Mouse (Mus musculus): Measurements from ENCODE around the gene Ano6. TPM values are rescaled to one million over a fixed set of nuclear protein-coding genes. Genes with fewer than 3 reads are reported as not detected.

Ano6 gene
- polyA plus RNA-seq, 1 experiment from 2014 or later, result 66.2 TPM

GRCm38 (mm10) chr15:95798266-95798665 lies 7.6 kb downstream of the Ano6 start:
- 92% methylated on average over 7 of the region's 7 CpGs for WGBS
- no peak overlapping the region for H3K4me3 ChIP-seq (ENCODE audit: low read depth, low read length)

GRCm38 (mm10) chr15:95799632-95800031 lies 9.0 kb downstream of the Ano6 start:
- DNase-seq (ENCODE audit: low spot score) (no peak), ATAC-seq (replicated peaks; ENCODE audit: low FRiP score, low TSS enrichment, low read depth) (no peak)
- peaks cover 23% of the 10 kb centered on the region for H3K4me1 ChIP-seq (replicated peaks; ENCODE audit: control insufficient read depth, insufficient read depth, low read length)
- WGBS, result 94% methylated on average over 5 of the region's 5 CpGs
- no peak overlapping the region for H3K27ac ChIP-seq (ENCODE audit: low read depth)
- H3K9me3 ChIP-seq (ENCODE audit: control insufficient read depth, low read length), result no peaks in the 10 kb centered on the region
- no peak overlapping the region for H3K4me3 ChIP-seq (ENCODE audit: low read depth, low read length)
- H3K36me3 ChIP-seq (ENCODE audit: control insufficient read depth, insufficient read depth, low read length), result peaks cover 3% of the 10 kb centered on the region; the same call in 1 of the 2 replicates
- H3K27me3 ChIP-seq (replicated peaks; ENCODE audit: control insufficient read depth, insufficient read depth, low read length), result no peaks in the 10 kb centered on the region
- H3K9ac ChIP-seq (ENCODE audit: low read length), result no peak overlapping the region
- H3K4me2 ChIP-seq (ENCODE audit: low read length), result no peak overlapping the region

More at GRCm38 (mm10) chr15:95798266-95798665, 7.6 kb downstream of the Ano6 start:
- H3K27me3 ChIP-seq (replicated peaks; ENCODE audit: control insufficient read depth, insufficient read depth, low read length), result no peaks in the 10 kb centered on the region
- no peak overlapping the region for H3K9ac ChIP-seq (ENCODE audit: low read length)
- no peak overlapping the region for H3K27ac ChIP-seq (ENCODE audit: low read depth)
- peaks cover 25% of the 10 kb centered on the region for H3K4me1 ChIP-seq (replicated peaks; ENCODE audit: control insufficient read depth, insufficient read depth, low read length)
- H3K9me3 ChIP-seq (ENCODE audit: control insufficient read depth, low read length), result no peaks in the 10 kb centered on the region
- peaks cover 3% of the 10 kb centered on the region; the same call in 1 of the 2 replicates for H3K36me3 ChIP-seq (ENCODE audit: control insufficient read depth, insufficient read depth, low read length)
- DNase-seq (ENCODE audit: low spot score), result no peak
- no peak for ATAC-seq (replicated peaks; ENCODE audit: low FRiP score, low TSS enrichment, low read depth)
- no peak overlapping the region for H3K4me2 ChIP-seq (ENCODE audit: low read length)

GRCm38 (mm10) chr15:95800051-95800450 lies 9.4 kb downstream of the Ano6 start:
- DNase-seq (ENCODE audit: low spot score), result no peak
- ATAC-seq (replicated peaks; ENCODE audit: low FRiP score, low TSS enrichment, low read depth), result no peak
- Histone ChIP-seq H3K4me1 (replicated peaks; ENCODE audit: control insufficient read depth, insufficient read depth, low read length) (peaks cover 27% of the 10 kb centered on the region), H3K9ac (ENCODE audit: low read length) (no peak overlapping the region), H3K9me3 (ENCODE audit: control insufficient read depth, low read length) (no peaks in the 10 kb centered on the region), H3K27ac (ENCODE audit: low read depth) (no peak overlapping the region), H3K4me3 (ENCODE audit: low read depth, low read length) (no peak overlapping the region), H3K27me3 (replicated peaks; ENCODE audit: control insufficient read depth, insufficient read depth, low read length) (no peaks in the 10 kb centered on the region), H3K36me3 (ENCODE audit: control insufficient read depth, insufficient read depth, low read length) (peaks cover 3% of the 10 kb centered on the region; the same call in 1 of the 2 replicates), H3K4me2 (ENCODE audit: low read length) (no peak overlapping the region)

- no peaks in the 10 kb centered on the region for H3K9me3 ChIP-seq (ENCODE audit: control insufficient read depth, low read length)
- ATAC-seq (replicated peaks; ENCODE audit: low FRiP score, low TSS enrichment, low read depth) (no peak), DNase-seq (ENCODE audit: low spot score) (no peak)
- peaks cover 3% of the 10 kb centered on the region; the same call in 1 of the 2 replicates for H3K36me3 ChIP-seq (ENCODE audit: control insufficient read depth, insufficient read depth, low read length)
- H3K9ac ChIP-seq (ENCODE audit: low read length), result no peak overlapping the region
- peaks cover 24% of the 10 kb centered on the region for H3K4me1 ChIP-seq (replicated peaks; ENCODE audit: control insufficient read depth, insufficient read depth, low read length)
- no peak overlapping the region for H3K4me2 ChIP-seq (ENCODE audit: low read length)
- 68% methylated on average over 21 of the region's 21 CpGs for WGBS
- H3K4me3 ChIP-seq (ENCODE audit: low read depth, low read length), result no peak overlapping the region
- no peak overlapping the region for H3K27ac ChIP-seq (ENCODE audit: low read depth)
- no peaks in the 10 kb centered on the region for H3K27me3 ChIP-seq (replicated peaks; ENCODE audit: control insufficient read depth, insufficient read depth, low read length)
Measured at GRCm38 (mm10) chr15:95801261-95801979, 10.8 kb downstream of the Ano6 start.

GRCm38 (mm10) chr15:95802140-95802539 lies 11.5 kb downstream of the Ano6 start:
- Histone ChIP-seq H3K36me3 (ENCODE audit: control insufficient read depth, insufficient read depth, low read length) (peaks cover 3% of the 10 kb centered on the region; the same call in 1 of the 2 replicates), H3K9me3 (ENCODE audit: control insufficient read depth, low read length) (no peaks in the 10 kb centered on the region), H3K4me1 (replicated peaks; ENCODE audit: control insufficient read depth, insufficient read depth, low read length) (peaks cover 22% of the 10 kb centered on the region), H3K4me2 (ENCODE audit: low read length) (no peak overlapping the region), H3K27me3 (replicated peaks; ENCODE audit: control insufficient read depth, insufficient read depth, low read length) (no peaks in the 10 kb centered on the region), H3K9ac (ENCODE audit: low read length) (no peak overlapping the region), H3K4me3 (ENCODE audit: low read depth, low read length) (no peak overlapping the region), H3K27ac (ENCODE audit: low read depth) (no peak overlapping the region)
- DNase-seq (ENCODE audit: low spot score) (no peak), ATAC-seq (replicated peaks; ENCODE audit: low FRiP score, low TSS enrichment, low read depth) (no peak)
- WGBS, result 86% methylated on average over 6 of the region's 6 CpGs

GRCm38 (mm10) chr15:95802762-95803161 lies 12.1 kb downstream of the Ano6 start:
- Histone ChIP-seq H3K4me1 (replicated peaks; ENCODE audit: control insufficient read depth, insufficient read depth, low read length) (peaks cover 20% of the 10 kb centered on the region), H3K36me3 (ENCODE audit: control insufficient read depth, insufficient read depth, low read length) (peaks cover 3% of the 10 kb centered on the region; the same call in 1 of the 2 replicates), H3K27me3 (replicated peaks; ENCODE audit: control insufficient read depth, insufficient read depth, low read length) (no peaks in the 10 kb centered on the region), H3K27ac (ENCODE audit: low read depth) (no peak overlapping the region), H3K9ac (ENCODE audit: low read length) (no peak overlapping the region), H3K9me3 (ENCODE audit: control insufficient read depth, low read length) (no peaks in the 10 kb centered on the region), H3K4me3 (ENCODE audit: low read depth, low read length) (no peak overlapping the region), H3K4me2 (ENCODE audit: low read length) (no peak overlapping the region)
- WGBS, result 61% methylated on average over 2 of the region's 2 CpGs
- no peak for DNase-seq (ENCODE audit: low spot score)
- no peak for ATAC-seq (replicated peaks; ENCODE audit: low FRiP score, low TSS enrichment, low read depth)

GRCm38 (mm10) chr15:95803484-95803883 lies 12.8 kb downstream of the Ano6 start:
- H3K4me2 ChIP-seq (ENCODE audit: low read length), result no peak overlapping the region
- H3K27ac ChIP-seq (ENCODE audit: low read depth), result no peak overlapping the region
- ATAC-seq (replicated peaks; ENCODE audit: low FRiP score, low TSS enrichment, low read depth), result no peak
- WGBS, result 83% methylated on average over 3 of the region's 3 CpGs
- H3K36me3 ChIP-seq (ENCODE audit: control insufficient read depth, insufficient read depth, low read length), result peaks cover 3% of the 10 kb centered on the region; the same call in 1 of the 2 replicates
- no peak overlapping the region for H3K4me3 ChIP-seq (ENCODE audit: low read depth, low read length)
- no peak for DNase-seq (ENCODE audit: low spot score)
- H3K9me3 ChIP-seq (ENCODE audit: control insufficient read depth, low read length), result no peaks in the 10 kb centered on the region
- no peak overlapping the region for H3K9ac ChIP-seq (ENCODE audit: low read length)
- H3K27me3 ChIP-seq (replicated peaks; ENCODE audit: control insufficient read depth, insufficient read depth, low read length), result no peaks in the 10 kb centered on the region
- H3K4me1 ChIP-seq (replicated peaks; ENCODE audit: control insufficient read depth, insufficient read depth, low read length), result peaks cover 20% of the 10 kb centered on the region

- WGBS, result 19% methylated on average over 7 of the region's 7 CpGs
- H3K4me2 ChIP-seq (ENCODE audit: low read length), result peak overlapping the region; percentile 15; the same call in 1 of the 2 replicates
- 0 out of 2 replicates have a peak, but pooled peaks have one; percentile 21 for ATAC-seq (replicated peaks; ENCODE audit: low FRiP score, low TSS enrichment, low read depth)
- H3K4me1 ChIP-seq (replicated peaks; ENCODE audit: control insufficient read depth, insufficient read depth, low read length), result peaks cover 20% of the 10 kb centered on the region
- H3K27ac ChIP-seq (ENCODE audit: low read depth), result peak overlapping the region; percentile 27; the same call in 1 of the 2 replicates
- no peaks in the 10 kb centered on the region for H3K36me3 ChIP-seq (ENCODE audit: control insufficient read depth, insufficient read depth, low read length)
- no peak overlapping the region for H3K4me3 ChIP-seq (ENCODE audit: low read depth, low read length)
- H3K9me3 ChIP-seq (ENCODE audit: control insufficient read depth, low read length), result no peaks in the 10 kb centered on the region
- H3K27me3 ChIP-seq (replicated peaks; ENCODE audit: control insufficient read depth, insufficient read depth, low read length), result no peaks in the 10 kb centered on the region
- DNase-seq (ENCODE audit: low spot score), result peak; percentile 62
- H3K9ac ChIP-seq (ENCODE audit: low read length), result no peak overlapping the region
Measured at GRCm38 (mm10) chr15:95804255-95804654, 13.6 kb downstream of the Ano6 start.

GRCm38 (mm10) chr15:95805022-95805471 lies 14.4 kb downstream of the Ano6 start:
- Histone ChIP-seq H3K36me3 (ENCODE audit: control insufficient read depth, insufficient read depth, low read length) (no peaks in the 10 kb centered on the region), H3K9ac (ENCODE audit: low read length) (no peak overlapping the region), H3K27ac (ENCODE audit: low read depth) (no peak overlapping the region), H3K9me3 (ENCODE audit: control insufficient read depth, low read length) (no peaks in the 10 kb centered on the region), H3K4me1 (replicated peaks; ENCODE audit: control insufficient read depth, insufficient read depth, low read length) (peaks cover 21% of the 10 kb centered on the region), H3K4me2 (ENCODE audit: low read length) (no peak overlapping the region), H3K4me3 (ENCODE audit: low read depth, low read length) (no peak overlapping the region), H3K27me3 (replicated peaks; ENCODE audit: control insufficient read depth, insufficient read depth, low read length) (no peaks in the 10 kb centered on the region)
- ATAC-seq (replicated peaks; ENCODE audit: low FRiP score, low TSS enrichment, low read depth) (peak; percentile 30; the same call in 1 of the 2 replicates), DNase-seq (ENCODE audit: low spot score) (no peak)
- WGBS, result 56% methylated on average over 5 of the region's 5 CpGs
